Mouse (Mus musculus): ENCODE results near the gene Olfr876. TPM values are rescaled to one million over a fixed set of nuclear protein-coding genes. Genes with fewer than 3 reads are reported as not detected.

Olfr876 gene
- total RNA-seq, 2 experiments from 2014 or later, result not detected

Other genes with a start within 250 kb of the Olfr876 start
- 1.7 and 1.9 TPM in 2 replicates for gene Siae, start 247.3 kb upstream of the Olfr876 start, total RNA-seq (2015; ENCODE audit: low replicate concordance)
- 1.4 and 2.6 TPM in 2 replicates for gene Siae, start 247.3 kb upstream of the Olfr876 start, total RNA-seq (2017; ENCODE audit: low replicate concordance)
- not detected in 2 replicates for gene Spa17, start 189.3 kb upstream of the Olfr876 start, total RNA-seq (2015; ENCODE audit: low replicate concordance)
- gene Spa17, start 189.3 kb upstream of the Olfr876 start, total RNA-seq (2017; ENCODE audit: low replicate concordance), result 1.4 TPM in 1 of 2 replicates, not detected in the other
- 23.0 and 26.5 TPM in 2 replicates for gene Tbrg1, start 145.7 kb upstream of the Olfr876 start, total RNA-seq (2015; ENCODE audit: low replicate concordance)
- 17.6 and 24.1 TPM in 2 replicates for gene Tbrg1, start 145.7 kb upstream of the Olfr876 start, total RNA-seq (2017; ENCODE audit: low replicate concordance)
- not detected in 2 replicates for gene Panx3, start 133.8 kb upstream of the Olfr876 start, total RNA-seq (2015; ENCODE audit: low replicate concordance)
- gene Panx3, start 133.8 kb upstream of the Olfr876 start, total RNA-seq (2017; ENCODE audit: low replicate concordance), result not detected in 2 replicates
- gene Olfr160, start 86.8 kb upstream of the Olfr876 start, total RNA-seq (2015; ENCODE audit: low replicate concordance), result not detected in 2 replicates
- gene Olfr160, start 86.8 kb upstream of the Olfr876 start, total RNA-seq (2017; ENCODE audit: low replicate concordance), result not detected in 2 replicates
- gene Olfr874, start 57.9 kb upstream of the Olfr876 start, total RNA-seq (2015; ENCODE audit: low replicate concordance), result not detected in 2 replicates
- gene Olfr874, start 57.9 kb upstream of the Olfr876 start, total RNA-seq (2017; ENCODE audit: low replicate concordance), result not detected in 2 replicates
- gene Olfr875, start 31.2 kb upstream of the Olfr876 start, total RNA-seq (2015; ENCODE audit: low replicate concordance), result not detected in 2 replicates
- gene Olfr875, start 31.2 kb upstream of the Olfr876 start, total RNA-seq (2017; ENCODE audit: low replicate concordance), result not detected in 2 replicates
- not detected in 2 replicates for gene Olfr877, start 51.2 kb downstream of the Olfr876 start, total RNA-seq (2015; ENCODE audit: low replicate concordance)
- gene Olfr877, start 51.2 kb downstream of the Olfr876 start, total RNA-seq (2017; ENCODE audit: low replicate concordance), result not detected in 2 replicates
- gene Olfr145, start 93.7 kb downstream of the Olfr876 start, total RNA-seq (2015; ENCODE audit: low replicate concordance), result not detected in 2 replicates
- not detected in 2 replicates for gene Olfr145, start 93.7 kb downstream of the Olfr876 start, total RNA-seq (2017; ENCODE audit: low replicate concordance)
- not detected in 2 replicates for gene Olfr878, start 114.8 kb downstream of the Olfr876 start, total RNA-seq (2015; ENCODE audit: low replicate concordance)
- not detected in 2 replicates for gene Olfr878, start 114.8 kb downstream of the Olfr876 start, total RNA-seq (2017; ENCODE audit: low replicate concordance)
- gene Olfr881, start 188.8 kb downstream of the Olfr876 start, total RNA-seq (2015; ENCODE audit: low replicate concordance), result not detected in 2 replicates
- 0.14 TPM in 1 of 2 replicates, not detected in the other for gene Olfr881, start 188.8 kb downstream of the Olfr876 start, total RNA-seq (2017; ENCODE audit: low replicate concordance)
- not detected in 2 replicates for gene Olfr883, start 222.8 kb downstream of the Olfr876 start, total RNA-seq (2015; ENCODE audit: low replicate concordance)
- not detected in 2 replicates for gene Olfr883, start 222.8 kb downstream of the Olfr876 start, total RNA-seq (2017; ENCODE audit: low replicate concordance)
- not detected in 2 replicates for gene Olfr884, start 243.5 kb downstream of the Olfr876 start, total RNA-seq (2015; ENCODE audit: low replicate concordance)
- gene Olfr884, start 243.5 kb downstream of the Olfr876 start, total RNA-seq (2017; ENCODE audit: low replicate concordance), result not detected in 2 replicates

Data from erythroblast, adult 5-6 weeks (primary cell).